Mouse (Mus musculus) liver, postnatal 0 days (tissue): ENCODE results near the gene Rrm2.

Source experiments
- CTCF ChIP-seq: sonication (generic); IDR thresholded peaks from 2 replicates; pipeline ENCODE4 v1.5.1; 2016; ENCODE audit warnings: antibody characterized with exemption, low read depth
- EP300 ChIP-seq: IDR thresholded peaks from 2 replicates; pipeline ENCODE4 v1.6.1; 2016; ENCODE audit warnings: antibody characterized with exemption, low read depth, mild to moderate bottlenecking

GRCm38 (mm10) chr12:24681286-24682023, 26.6 kb upstream of the Rrm2 start, which contains the start of gene Cys1:
- TF ChIP-seq EP300 (no peak), CTCF (no peak)
